Mouse (Mus musculus) adrenal gland, postnatal 10 days (tissue): ENCODE results near the gene CN725425. TPM values are rescaled to one million over a fixed set of nuclear protein-coding genes. Genes with fewer than 3 reads are reported as not detected.

Experiments
- total RNA-seq, 2 experiments: library from RNA; stranded (reverse); gene quantifications; 2 replicates each; pipeline ENCODE4 v1.2.3; 2021

CN725425 gene
- total RNA-seq, 2 experiments from 2014 or later: not detected

Other genes starting within 250 kb of the CN725425 start
- gene Kif21a, start 149.5 kb upstream of the CN725425 start, total RNA-seq: 10 to 100 TPM; 18.2 to 18.9 TPM
- 10 to 100 TPM; 15.3 to 22.4 TPM for gene Abcd2, start 7.7 kb upstream of the CN725425 start, total RNA-seq